Mouse (Mus musculus) heart, adult 2 months (tissue): ENCODE measurements at regions not wholly inside any gene's neighbourhood (a gene's known extent, or its start where the extent isn't known, plus 50 kb on each side); places are given as distances from the start of the nearest gene placed in this dataset.

Experiments
- DNase-seq, 2 experiments: peaks; one replicate each; pipeline ENCODE4 v3.0.0; 2021
- H3K27ac ChIP-seq: fragments of 200-600 bp; 2 replicates; pipeline ENCODE4 v1.8.1; 2022
- H3K27me3 ChIP-seq: fragments of 200-500 bp; 2 replicates; pipeline ENCODE4 v1.6.1; 2012; ENCODE audit warnings: mild to moderate bottlenecking, low read length, inconsistent platforms, mixed read lengths; ENCODE audit not compliant: control insufficient read depth, insufficient read depth
- H3K36me3 ChIP-seq: fragments of 200-500 bp; 2 replicates; pipeline ENCODE4 v1.6.1; 2012; ENCODE audit warnings: low read length, inconsistent platforms; ENCODE audit not compliant: control insufficient read depth, insufficient read depth
- H3K4me1 ChIP-seq: fragments of 200-500 bp; 2 replicates; pipeline ENCODE4 v1.6.1; 2011; ENCODE audit warnings: low read length; ENCODE audit not compliant: control insufficient read depth, insufficient read depth
- H3K4me3 ChIP-seq: fragments of 200-600 bp; 2 replicates; pipeline ENCODE4 v1.8.1; 2022
- H3K79me2 ChIP-seq: fragments of 200-500 bp; replicated peaks from 2 replicates; pipeline ENCODE4 v1.6.1; 2012; ENCODE audit warnings: mild to moderate bottlenecking, inconsistent platforms, low read length, moderate library complexity, mixed read lengths; ENCODE audit not compliant: control insufficient read depth, insufficient read depth
- H3K9ac ChIP-seq: fragments of 200-500 bp; 2 replicates; pipeline ENCODE4 v1.6.1; 2012; ENCODE audit warnings: low read depth, mild to moderate bottlenecking, control low read depth, inconsistent platforms, low read length, mixed read lengths
- CTCF ChIP-seq: fragments of 200-600 bp; IDR thresholded peaks from 2 replicates; pipeline ENCODE4 v1.8.1; 2022; ENCODE audit warnings: antibody characterized with exemption, mild to moderate bottlenecking, moderate library complexity
- EP300 ChIP-seq: fragments of 200-500 bp; IDR thresholded peaks from 2 replicates; pipeline ENCODE4 v1.6.1; 2011; ENCODE audit warnings: low read depth, low read length, control low read depth; ENCODE audit not compliant: insufficient read depth
- POLR2A ChIP-seq: fragments of 200-500 bp; IDR thresholded peaks from 2 replicates; pipeline ENCODE4 v1.6.1; 2011; ENCODE audit warnings: mild to moderate bottlenecking, low read depth, low read length, control low read depth; ENCODE audit not compliant: insufficient read depth
- WGBS: fragments of 180-500 bp; shearing (Covaris S2); methylation state at CpG from one replicate; pipeline ENCODE4 v1.1.7; 2018; 5-methylcytosine and 5-hydroxymethylcytosine counted together
- intact Hi-C: fragments of 180-260 bp; cut with DNase I; formaldehyde crosslinking; loops from one replicate; pipeline ENCODE4 v1.15.1; 2025

DNA sequence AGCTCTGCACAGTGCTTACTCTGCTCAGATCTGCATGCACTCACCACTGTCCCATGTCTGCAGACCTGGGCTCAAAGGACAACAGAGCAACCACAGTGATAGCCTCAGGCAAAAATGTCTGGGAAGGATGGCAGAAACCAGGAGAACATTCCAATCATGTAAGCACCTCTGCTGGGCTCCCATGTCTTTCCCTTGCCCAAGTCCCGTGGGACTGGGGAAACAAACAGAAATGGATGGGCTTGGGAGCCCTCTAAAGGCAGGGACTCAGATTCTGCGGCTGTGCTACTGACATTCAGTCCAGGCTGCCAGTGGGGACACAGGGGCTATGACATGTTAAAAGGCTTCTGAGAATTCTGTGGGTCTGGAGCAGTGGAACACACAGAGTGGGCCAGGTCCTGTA, 128.8 kb upstream of the Dock1 start:
- no peak for TF ChIP-seq EP300
- no peak for TF ChIP-seq CTCF
- no peak for TF ChIP-seq POLR2A
- no peaks in the 10 kb centered on the region for H3K36me3 ChIP-seq
- no peak overlapping the region for H3K27ac ChIP-seq
- H3K79me2 ChIP-seq = no peaks in the 10 kb centered on the region
- no peak overlapping the region for H3K4me3 ChIP-seq
- H3K27me3 ChIP-seq = no peaks in the 10 kb centered on the region
- 62% methylated on average over 2 of the region's 2 CpGs for WGBS
- no peak overlapping the region for H3K9ac ChIP-seq
- intact Hi-C loops = no loop called here
- no peaks in the 10 kb centered on the region for H3K4me1 ChIP-seq
- DNase-seq = no peak

DNA sequence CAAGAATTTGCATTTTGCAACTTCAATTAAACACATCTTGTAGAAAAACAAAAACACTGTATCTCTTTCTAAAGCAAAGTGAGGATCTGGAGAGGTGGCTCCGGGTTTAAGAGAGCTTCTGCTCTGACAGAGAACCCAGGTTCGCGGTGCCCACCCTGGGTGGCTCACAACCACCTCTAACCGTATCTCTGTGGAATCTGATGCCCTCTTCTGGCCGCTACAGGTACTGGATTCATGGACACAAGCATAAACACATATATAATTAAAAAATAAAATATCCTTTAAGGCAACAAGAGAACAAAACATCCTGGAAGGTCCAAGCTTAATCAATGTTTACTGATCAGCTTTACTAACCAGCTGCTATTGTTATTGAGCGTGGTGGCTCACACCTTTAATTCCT, 124.3 kb upstream of the Dock1 start:
- Histone ChIP-seq H3K4me1 (no peaks in the 10 kb centered on the region; the same call in none of the 2 replicates), H3K79me2 (no peaks in the 10 kb centered on the region), H3K4me3 (no peak overlapping the region), H3K9ac (no peak overlapping the region), H3K27me3 (no peaks in the 10 kb centered on the region), H3K36me3 (no peaks in the 10 kb centered on the region), H3K27ac (no peak overlapping the region)
- intact Hi-C loops = no loop called here
- TF ChIP-seq EP300 = no peak
- TF ChIP-seq CTCF = peak; percentile 45
- no peak for TF ChIP-seq POLR2A
- WGBS = 85% methylated on average over 6 of the region's 6 CpGs
- DNase-seq = no peak

DNA sequence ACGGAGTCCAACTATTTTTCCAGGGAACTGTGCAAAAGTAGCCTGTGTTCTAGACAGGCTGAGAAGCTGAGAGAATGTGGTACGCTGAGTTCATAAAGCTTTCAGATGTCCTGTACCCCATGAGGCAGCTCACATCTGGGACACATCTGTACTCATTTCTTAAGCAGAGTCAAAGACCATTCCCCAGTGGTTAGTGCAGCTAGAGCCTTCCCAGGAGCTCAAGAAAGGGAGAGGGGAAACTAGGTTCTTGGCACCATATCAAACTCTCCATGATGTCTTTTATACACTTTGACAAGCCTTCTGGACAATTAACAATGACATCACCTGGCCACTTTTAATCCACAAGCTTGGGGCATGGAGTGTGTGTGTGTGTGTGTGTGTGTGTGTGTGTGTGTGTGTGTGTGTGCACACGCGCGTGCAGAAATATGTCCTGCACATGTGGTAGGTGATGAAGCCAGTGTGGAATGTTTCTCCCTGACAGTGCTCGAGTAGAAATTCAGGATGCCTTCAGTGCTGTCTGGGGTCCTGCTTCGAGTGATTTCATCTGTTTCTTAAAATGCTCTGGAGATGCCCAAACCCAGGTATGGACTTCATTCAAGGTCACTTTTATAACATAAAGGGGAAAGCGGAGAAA, 121.1 kb upstream of the Dock1 start:
- peaks cover 2% of the 10 kb centered on the region for H3K4me1 ChIP-seq
- no peak for TF ChIP-seq EP300
- H3K9ac ChIP-seq = no peak overlapping the region
- 59% methylated on average over 8 of the region's 8 CpGs for WGBS
- intact Hi-C loops = no loop called here
- H3K36me3 ChIP-seq = no peaks in the 10 kb centered on the region
- H3K4me3 ChIP-seq = no peak overlapping the region
- H3K79me2 ChIP-seq = no peaks in the 10 kb centered on the region
- H3K27me3 ChIP-seq = no peaks in the 10 kb centered on the region
- H3K27ac ChIP-seq = no peak overlapping the region
- no peak for DNase-seq

DNA sequence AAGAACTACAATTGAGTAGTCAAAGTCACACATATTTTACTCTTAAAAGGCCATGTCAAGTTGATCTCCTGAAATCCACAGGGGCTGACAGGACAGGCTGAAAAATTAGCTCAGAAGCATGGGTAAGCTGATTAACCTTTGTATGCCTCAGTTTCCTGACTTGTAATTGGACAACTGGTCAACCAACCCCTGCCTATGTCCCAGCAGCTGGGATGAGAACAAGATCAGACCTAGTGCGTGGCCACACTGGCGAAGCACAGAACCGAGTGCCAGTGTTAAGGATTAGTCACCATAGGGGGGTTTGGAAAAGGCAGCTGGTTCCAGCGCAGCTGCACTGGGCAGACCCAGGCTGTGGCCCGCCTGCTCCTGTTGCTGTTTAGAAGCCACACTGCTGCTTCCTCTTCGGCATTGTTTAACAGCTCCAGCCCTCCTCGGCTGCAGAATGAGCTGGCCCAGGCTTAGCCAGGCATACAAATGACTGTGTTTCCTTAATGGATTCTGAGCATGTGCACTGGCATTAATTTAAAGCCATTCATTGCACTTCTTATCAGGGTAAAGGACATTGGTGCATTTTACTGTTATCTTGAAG, 120.1 kb upstream of the Dock1 start:
- no peak overlapping the region for H3K9ac ChIP-seq
- TF ChIP-seq EP300 (no peak), CTCF (no peak), POLR2A (no peak)
- DNase-seq = peak; percentile 32 to 40
- no peaks in the 10 kb centered on the region for H3K79me2 ChIP-seq
- no peaks in the 10 kb centered on the region for H3K36me3 ChIP-seq
- H3K27me3 ChIP-seq = no peaks in the 10 kb centered on the region
- intact Hi-C loops = no loop called here
- WGBS = 26% methylated on average over 7 of the region's 7 CpGs
- H3K27ac ChIP-seq = no peak overlapping the region
- peaks cover 2% of the 10 kb centered on the region for H3K4me1 ChIP-seq
- H3K4me3 ChIP-seq = no peak overlapping the region

DNA sequence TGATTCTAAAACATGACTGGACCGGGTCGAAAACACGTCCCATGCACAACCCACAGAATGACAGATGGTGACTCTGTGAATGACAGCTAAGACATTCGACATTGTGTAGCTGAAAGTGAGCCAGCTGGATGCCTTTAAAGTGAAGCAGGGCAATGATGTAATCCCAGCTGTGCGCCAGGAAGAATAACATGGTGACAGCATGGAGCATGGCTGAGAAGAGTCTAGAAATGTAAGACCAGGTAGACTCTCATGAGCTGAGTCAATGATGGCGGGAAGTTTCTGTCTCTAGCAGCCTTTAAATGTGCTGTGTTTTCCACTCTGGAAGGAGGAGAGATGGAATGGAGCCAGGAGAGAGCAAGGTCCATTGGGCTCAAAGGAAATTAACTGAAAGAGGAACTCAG, 118.4 kb upstream of the Dock1 start:
- H3K27me3 ChIP-seq = no peaks in the 10 kb centered on the region
- intact Hi-C loops = no loop called here
- 21% methylated on average over 6 of the region's 6 CpGs for WGBS
- no peaks in the 10 kb centered on the region for H3K79me2 ChIP-seq
- no peak overlapping the region for H3K4me3 ChIP-seq
- no peak overlapping the region for H3K27ac ChIP-seq
- no peak overlapping the region for H3K9ac ChIP-seq
- TF ChIP-seq POLR2A = no peak
- TF ChIP-seq EP300 = no peak
- TF ChIP-seq CTCF = no peak
- peaks cover 5% of the 10 kb centered on the region for H3K4me1 ChIP-seq
- DNase-seq = peak; percentile 30 to 46
- no peaks in the 10 kb centered on the region for H3K36me3 ChIP-seq

DNA sequence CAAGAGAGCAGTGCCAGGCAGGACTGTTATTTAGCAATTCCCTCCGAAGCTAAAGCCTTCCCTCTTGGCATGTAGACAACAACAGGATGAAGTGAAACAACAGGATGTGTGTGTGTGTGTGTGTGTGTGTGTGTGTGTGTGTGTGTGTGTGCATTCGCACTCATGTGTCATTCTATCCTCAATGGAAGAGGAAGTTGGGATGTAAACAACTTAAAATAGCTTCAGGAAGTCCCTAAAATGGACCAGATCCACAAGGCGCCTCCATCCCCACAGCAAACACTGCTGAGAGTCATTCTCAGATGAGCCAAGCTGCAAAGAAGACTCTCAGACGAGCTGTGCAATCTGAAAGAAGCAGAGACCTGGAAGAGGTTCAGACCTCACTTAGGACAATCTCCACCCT, 114.4 kb upstream of the Dock1 start:
- intact Hi-C loops = no loop called here

More for the DNA sequence above, 114.4 kb upstream of the Dock1 start:
- H3K79me2 ChIP-seq = no peaks in the 10 kb centered on the region
- H3K27me3 ChIP-seq = no peaks in the 10 kb centered on the region
- no peaks in the 10 kb centered on the region for H3K36me3 ChIP-seq
- H3K4me1 ChIP-seq = peaks cover 5% of the 10 kb centered on the region
- no peak overlapping the region for H3K9ac ChIP-seq
- DNase-seq = peak in 1 of 2 experiments; percentile 28
- TF ChIP-seq EP300 = no peak
- H3K4me3 ChIP-seq = no peak overlapping the region
- no peak overlapping the region for H3K27ac ChIP-seq
- 21% methylated on average over 4 of the region's 4 CpGs for WGBS
